Mouse (Mus musculus): Measurements from ENCODE around the gene Zscan5b.
"Not testable (repeated sequence)": the region's sequence is repeated elsewhere in the genome, so short reads cannot be mapped to it uniquely, and the experiment has no call there.

Gene Zscan5b

GRCm38 (mm10) chr7:6221978-6222377, at the start of gene Zscan5b:
Gene Zscan5b (plus strand): TSS chr7:6222278.
- no peak for DNase-seq (ENCODE audit: extremely low read depth, low read depth)

DNA sequence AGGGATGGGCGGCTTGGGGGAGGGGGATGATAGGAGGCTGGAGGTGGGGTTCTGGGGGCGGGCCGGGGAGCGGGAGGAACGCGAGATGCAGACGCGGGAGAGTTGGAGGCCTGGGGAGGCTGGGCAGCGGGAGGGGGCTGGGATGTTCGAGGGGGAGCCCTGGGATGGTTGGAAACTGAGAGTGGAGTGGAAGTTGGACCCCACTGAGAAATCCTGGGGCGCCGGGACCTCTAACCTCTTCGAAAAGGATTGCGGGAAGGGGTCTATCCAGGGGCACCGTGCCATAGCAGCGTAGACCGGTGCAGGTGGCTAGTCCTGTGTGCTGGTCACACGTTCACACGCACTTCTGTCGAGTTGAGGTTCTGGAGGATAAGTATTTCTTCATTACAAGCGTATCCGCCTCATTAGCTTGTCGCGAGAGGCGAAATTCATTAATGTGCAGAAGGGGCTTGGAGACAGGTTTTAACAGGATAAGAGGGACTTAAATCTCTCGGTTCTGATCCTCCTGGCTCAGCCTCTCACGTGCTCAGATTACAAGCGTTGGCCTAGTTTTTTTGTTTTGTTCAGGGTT, 49.3 kb upstream of the Zscan5b start:
- no peak for DNase-seq (ENCODE audit: extremely low read depth, low read depth)

DNA sequence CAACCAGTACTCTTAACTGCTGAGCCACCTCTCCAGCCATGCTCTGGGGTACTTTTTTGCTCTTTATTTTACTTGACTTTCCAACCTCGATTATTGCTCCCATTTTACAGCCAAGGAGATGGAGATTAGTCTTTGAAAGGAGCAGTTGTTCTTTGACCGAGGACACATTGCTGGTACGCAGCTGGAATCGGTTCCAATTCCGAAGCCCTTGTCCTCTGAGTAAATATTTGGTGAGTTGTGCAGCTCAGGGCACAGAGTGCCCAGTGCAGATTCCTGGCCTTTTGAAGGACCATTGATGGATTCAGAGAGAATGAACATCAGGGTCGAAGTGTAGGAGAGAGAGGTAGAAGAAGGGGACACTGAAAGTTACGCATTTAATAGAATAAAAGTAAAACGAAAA, 48.2 kb upstream of the Zscan5b start:
- DNase-seq (ENCODE audit: extremely low read depth, low read depth), result no peak

DNA sequence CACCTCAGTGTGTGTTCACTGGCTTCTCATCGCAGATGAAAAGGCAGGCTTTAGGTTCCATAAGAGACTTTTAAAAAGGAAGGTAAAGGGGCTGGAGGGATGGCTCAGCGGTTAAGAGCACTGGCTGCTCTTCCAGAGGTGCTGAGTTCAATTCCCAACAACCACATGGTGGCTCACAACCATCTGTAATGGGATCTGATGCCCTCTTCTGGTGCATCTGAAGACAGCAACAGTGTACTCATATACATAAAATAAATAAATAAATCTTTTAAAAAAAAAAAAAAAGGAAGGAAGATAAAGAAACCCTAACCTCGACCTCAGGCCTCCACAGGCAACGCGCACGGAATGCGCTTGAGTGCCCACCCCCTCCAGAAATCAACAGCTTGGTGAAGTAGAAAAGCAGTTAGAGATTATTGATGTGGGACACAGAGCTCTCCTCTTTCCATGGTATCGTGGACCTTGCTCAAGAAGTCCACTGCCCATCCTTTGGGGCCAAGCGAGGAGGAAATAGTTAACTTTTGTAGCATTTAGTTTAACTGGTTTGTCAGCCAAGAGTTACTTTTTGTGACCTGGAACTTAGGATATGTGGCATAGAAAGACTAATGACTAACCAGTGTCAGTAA, 47.6 kb upstream of the Zscan5b start:
- not testable (repeated sequence) for DNase-seq (ENCODE audit: extremely low read depth, low read depth)

DNA sequence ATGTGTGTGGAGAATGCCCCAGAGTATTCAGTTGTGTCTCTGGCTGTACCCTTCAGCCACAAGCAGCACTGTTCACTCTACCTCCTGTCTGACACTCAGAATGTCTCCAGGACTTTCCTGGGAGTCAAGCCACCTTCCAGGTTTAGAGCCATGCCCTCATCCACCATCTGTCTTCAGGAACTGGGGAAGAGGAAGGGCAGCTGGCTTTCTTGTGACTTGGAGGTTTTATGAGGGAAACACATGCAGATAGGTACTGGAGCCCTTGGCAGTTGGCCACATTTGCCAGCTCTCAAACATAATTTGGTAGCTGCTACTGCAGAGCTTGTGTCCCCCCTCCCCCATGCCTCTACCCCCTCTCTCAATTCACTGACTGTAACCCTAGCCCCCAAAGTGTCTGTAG, 43.1 kb upstream of the Zscan5b start:
- DNase-seq (ENCODE audit: extremely low read depth, low read depth), result no peak

DNA sequence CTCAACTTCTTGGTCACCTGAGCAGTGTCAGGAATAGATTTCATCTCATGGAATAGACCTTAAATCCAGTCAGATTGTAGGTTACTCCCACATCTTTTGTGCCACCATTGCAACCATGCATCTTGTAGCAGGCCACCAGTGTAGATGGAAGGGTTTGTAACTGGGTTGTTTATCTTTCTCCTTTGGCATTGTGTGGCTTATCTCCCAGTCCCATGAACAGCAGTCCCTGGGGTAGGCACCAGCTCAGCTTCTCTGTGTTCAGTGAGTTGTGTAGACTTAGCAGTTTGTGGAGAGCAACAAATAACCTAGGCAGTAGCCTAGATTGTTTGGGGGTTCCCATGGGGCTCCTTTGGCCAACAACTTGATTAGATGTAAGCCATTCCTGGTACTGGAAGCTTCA, 39.2 kb upstream of the Zscan5b start:
- DNase-seq (ENCODE audit: extremely low read depth, low read depth), result no peak

GRCm38 (mm10) chr7:6183802-6184201, 38.3 kb upstream of the Zscan5b start:
- no peak for DNase-seq (ENCODE audit: extremely low read depth, low read depth)

GRCm38 (mm10) chr7:6184521-6184920, 37.6 kb upstream of the Zscan5b start:
- DNase-seq (ENCODE audit: extremely low read depth, low read depth), result no peak

- no peak for DNase-seq (ENCODE audit: extremely low read depth, low read depth)
These were observed 36.7 kb upstream of the Zscan5b start for GRCm38 (mm10) chr7:6185391-6185790.

- no peak for DNase-seq (ENCODE audit: extremely low read depth, low read depth)
These were observed 35.9 kb upstream of the Zscan5b start for GRCm38 (mm10) chr7:6186176-6186575.

DNA sequence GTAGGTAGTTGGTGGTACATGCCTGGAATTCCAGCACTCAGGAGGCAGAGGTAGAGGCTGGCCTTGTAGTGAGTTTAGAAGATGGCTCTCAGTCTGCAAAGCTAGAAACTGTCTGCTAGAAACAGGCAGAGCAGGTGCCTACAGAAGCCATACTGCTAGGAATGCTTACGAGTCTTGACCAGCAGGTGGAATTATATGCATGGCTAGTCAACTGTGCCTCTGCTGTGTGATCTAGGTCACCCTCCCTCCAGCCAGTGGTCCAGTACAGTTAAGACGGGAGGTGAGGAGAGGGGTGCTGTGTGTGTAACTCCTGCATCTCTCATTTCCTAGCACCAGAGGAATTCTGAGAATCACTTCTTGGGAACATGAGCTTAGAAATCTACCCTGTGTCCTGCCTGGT, 35.3 kb upstream of the Zscan5b start:
- DNase-seq (ENCODE audit: extremely low read depth, low read depth), result no peak

DNA sequence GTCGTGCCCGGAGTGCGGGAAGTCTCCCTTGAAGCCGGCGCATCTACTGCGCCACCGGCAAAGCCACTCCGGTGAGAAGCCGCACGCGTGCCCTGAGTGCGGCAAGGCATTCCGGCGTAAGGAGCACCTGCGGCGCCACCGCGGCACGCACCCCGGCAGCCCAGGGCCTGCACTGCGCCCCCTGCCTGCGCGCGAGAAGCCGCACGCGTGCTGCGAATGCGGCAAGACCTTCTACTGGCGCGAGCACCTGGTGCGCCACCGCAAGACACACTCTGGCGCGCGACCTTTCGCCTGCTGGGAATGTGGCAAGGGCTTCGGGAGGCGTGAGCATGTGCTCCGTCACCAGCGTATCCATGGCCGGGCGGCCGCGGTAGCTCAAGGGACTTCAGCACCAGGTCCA, 32.5 kb upstream of the Zscan5b start:
- DNase-seq (ENCODE audit: extremely low read depth, low read depth), result no peak

GRCm38 (mm10) chr7:6191376-6191775, 30.7 kb upstream of the Zscan5b start:
- DNase-seq (ENCODE audit: extremely low read depth, low read depth), result peak; percentile 32

- DNase-seq (ENCODE audit: extremely low read depth, low read depth), result peak; percentile 10
These were observed 27.9 kb upstream of the Zscan5b start for GRCm38 (mm10) chr7:6194129-6194528.

GRCm38 (mm10) chr7:6195777-6196176, 26.3 kb upstream of the Zscan5b start:
- DNase-seq (ENCODE audit: extremely low read depth, low read depth), result no peak

DNA sequence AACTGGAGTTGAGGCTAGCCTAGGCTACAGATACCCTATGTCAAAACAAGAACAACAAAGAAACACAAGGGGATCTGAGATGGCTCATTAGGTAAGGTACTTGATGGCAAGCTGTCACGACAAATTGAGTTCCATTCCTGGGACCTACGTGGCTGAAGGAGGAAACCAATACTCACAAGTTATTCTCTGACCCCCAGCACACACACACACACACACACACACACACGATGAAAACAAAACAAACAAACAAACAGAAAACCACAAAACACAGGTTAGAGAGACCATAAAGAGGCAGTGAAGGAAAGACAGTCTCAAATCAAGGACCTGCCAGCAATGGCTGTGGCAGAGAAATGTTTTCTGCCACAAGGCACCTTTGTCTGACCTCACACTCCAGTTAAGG, 25.3 kb upstream of the Zscan5b start, which contains the start of gene Galp:
Gene Galp (plus strand): TSS at position 301 of the 400 bp plus-strand sequence.
- DNase-seq (ENCODE audit: extremely low read depth, low read depth), result no peak

DNA sequence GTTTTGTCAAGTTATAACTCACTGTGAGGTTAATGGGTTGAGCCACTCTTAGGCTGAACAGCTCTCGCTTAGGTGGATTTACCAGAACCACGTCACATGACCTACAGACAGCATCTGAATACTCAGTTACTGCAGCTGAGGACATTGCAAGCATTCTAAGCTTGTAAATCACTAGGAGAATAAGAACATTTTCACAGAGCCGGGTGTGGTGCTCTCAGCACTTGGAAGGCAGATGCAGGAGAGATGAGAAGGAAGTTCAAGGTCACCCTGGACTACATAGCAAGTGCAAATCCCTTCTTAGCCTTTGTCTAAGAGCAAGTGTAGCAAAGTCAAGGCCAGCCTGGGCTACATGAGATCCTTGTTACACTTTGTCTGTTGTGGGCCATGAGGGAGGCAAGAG, 17.9 kb upstream of the Zscan5b start:
- DNase-seq (ENCODE audit: extremely low read depth, low read depth), result no peak

GRCm38 (mm10) chr7:6213144-6213543, 8.9 kb upstream of the Zscan5b start:
- DNase-seq (ENCODE audit: extremely low read depth, low read depth), result no peak

DNA sequence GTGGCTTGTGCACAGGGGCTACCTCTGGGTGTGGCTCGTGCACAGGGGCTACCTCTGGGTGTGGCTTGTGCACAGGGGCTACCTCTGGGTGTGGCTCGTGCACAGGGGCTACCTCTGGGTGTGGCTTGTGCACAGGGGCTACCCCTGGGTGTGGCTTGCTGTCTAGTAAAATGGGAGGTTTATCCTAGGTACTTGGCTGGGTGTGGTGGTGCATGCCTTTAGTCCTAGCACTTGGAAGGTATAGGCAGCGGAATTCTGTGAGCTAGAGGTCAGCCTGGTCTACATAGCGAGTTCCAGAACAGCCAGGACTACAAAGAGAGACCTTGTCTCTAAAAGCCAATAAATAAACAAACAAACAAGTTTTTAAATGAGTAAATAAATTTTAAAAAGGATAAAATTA, 7.4 kb upstream of the Zscan5b start:
- DNase-seq (ENCODE audit: extremely low read depth, low read depth), result not testable (repeated sequence)

DNA sequence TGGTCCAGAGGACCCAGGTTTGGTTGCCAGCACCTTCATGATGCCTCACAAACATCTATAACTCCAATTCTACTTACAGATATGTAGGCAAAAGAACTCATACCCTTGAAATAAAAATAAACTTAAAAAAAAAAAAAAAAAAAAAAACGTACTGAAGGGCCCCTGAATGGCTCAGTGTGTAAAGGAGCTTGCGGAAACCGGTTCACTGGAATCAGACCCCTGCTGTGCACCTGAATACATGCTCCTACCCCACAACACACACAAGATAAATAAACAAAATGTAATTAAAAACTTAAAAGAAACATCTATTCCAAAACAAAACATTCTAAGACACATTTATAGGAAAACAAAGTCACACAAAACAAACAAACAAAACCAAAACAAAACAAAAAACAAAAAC, 1.9 kb upstream of the Zscan5b start:
- no peak for DNase-seq (ENCODE audit: extremely low read depth, low read depth)

DNA sequence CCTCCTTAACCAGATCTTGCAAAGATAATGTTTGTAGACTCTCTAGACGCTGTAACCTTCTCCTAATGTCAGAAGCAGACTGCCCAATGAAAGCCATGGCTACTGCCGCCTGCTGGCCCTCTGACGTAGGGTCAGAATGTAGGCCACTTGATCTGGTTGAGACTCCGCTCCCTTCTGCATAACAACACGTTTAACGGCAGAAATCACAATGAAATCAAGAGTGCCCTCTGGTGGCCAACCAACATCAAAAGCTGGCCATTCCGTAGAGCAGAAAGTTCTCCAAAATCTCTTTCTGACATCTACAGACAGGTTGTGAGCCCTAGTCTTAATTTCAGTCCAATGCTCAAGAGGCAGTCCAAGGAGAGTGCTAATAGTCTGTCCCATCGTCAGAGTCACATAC, 6.4 kb downstream of the Zscan5b start:
- DNase-seq (ENCODE audit: extremely low read depth, low read depth), result not testable (repeated sequence)

DNA sequence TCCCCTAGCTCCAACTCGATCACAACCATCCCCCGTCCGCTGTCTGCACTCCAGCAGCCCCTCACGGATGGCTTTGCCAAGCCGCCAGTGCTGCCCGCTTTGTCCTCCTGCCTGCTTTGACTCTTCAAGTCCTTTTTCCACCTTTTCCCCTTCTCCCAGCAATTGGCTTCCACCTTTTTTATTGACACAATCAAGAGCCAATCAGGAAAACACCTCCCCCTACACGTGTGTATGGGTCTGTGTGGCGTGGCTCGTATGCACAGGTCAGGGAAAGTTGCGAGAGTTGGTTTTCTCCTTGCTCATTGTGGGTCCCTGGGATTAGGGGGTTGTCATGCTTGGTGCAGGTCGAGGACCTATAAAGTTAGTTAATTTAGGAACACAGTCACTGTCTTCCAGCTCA, 17.7 kb downstream of the Zscan5b start:
- DNase-seq (ENCODE audit: extremely low read depth, low read depth), result no peak

DNA sequence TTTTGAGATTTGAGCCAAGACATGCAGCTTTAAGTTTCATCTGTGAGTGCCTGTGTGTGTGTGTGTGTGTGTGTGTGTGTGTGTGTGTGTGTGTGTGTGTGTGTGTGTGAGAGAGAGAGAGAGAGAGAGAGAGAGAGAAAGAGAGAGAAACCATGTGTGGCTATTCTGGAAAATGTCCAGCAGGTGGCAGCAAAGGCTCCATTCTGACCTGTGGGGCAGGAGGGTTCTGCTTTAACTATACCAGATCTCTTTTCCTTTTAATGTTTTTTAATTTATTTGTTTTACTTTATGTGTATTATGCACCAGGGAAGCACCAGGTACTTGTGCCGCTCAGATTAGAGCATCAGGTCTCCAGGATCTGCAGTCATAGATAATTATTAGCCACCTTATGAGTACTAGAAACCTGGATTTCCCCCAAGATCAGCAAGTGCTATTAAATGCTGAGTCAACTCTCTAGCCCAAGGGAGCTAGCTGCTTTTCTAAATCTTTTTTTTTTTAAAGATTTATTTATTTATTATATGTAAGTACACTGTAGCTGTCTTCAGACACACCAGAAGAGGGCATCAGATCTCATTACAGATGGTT, 18.9 kb downstream of the Zscan5b start:
- not testable (repeated sequence) for DNase-seq (ENCODE audit: extremely low read depth, low read depth)

All from MEL-GATA-1-ER (cell line).